Mouse (Mus musculus): ENCODE results near the gene Gpr157. TPM values are rescaled to one million over a fixed set of nuclear protein-coding genes. Genes with fewer than 3 reads are reported as not detected.

Gpr157 gene
- polyA plus RNA-seq, 1 experiment from 2014 or later = 0.29 TPM

DNA sequence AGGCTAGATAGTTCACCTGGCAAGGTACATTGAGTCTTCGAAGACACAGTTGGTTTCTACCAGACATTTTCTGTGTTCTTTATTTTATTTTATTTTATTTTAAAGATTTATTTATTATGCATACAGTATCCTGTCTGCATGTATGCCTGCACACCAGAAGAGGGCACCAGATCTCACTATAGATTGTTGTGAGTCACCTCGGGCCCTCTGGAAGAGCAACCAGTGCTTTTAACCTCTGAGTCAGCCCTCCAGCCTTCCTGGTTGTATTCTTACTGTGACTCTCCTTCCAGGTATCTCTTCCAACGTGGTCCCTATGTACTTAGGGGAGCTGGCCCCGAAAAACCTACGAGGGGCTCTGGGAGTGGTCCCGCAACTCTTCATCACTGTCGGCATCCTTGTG, 48.1 kb downstream of the Gpr157 start:
- 83% methylated on average over 7 of the region's 7 CpGs for WGBS
- H3K9me3 ChIP-seq (ENCODE audit: control insufficient read depth, low read length) = no peaks in the 10 kb centered on the region
- DNase-seq (ENCODE audit: low spot score) (no peak), ATAC-seq (ENCODE audit: insufficient number of reproducible peaks, low FRiP score, low TSS enrichment, low read depth) (no peak)
- 0 out of 2 replicates have a peak, but pooled peaks cover 4% of the 10 kb centered on the region for H3K4me1 ChIP-seq (ENCODE audit: control insufficient read depth, insufficient read depth, low read length)
- H3K4me2 ChIP-seq (ENCODE audit: low read depth, severe bottlenecking) = no peak overlapping the region
- no peaks in the 10 kb centered on the region for H3K36me3 ChIP-seq (ENCODE audit: control insufficient read depth, insufficient read depth, low read length)
- no peak overlapping the region for H3K27ac ChIP-seq (replicated peaks; ENCODE audit: low read depth, low read length)
- no peak overlapping the region for H3K4me3 ChIP-seq (ENCODE audit: low read depth, low read length)
- H3K9ac ChIP-seq (ENCODE audit: low read length) = no peak overlapping the region
- no peaks in the 10 kb centered on the region for H3K27me3 ChIP-seq (ENCODE audit: control insufficient read depth, insufficient read depth, low read length)

GRCm38 (mm10) chr4:150136693-150137092, 49.5 kb downstream of the Gpr157 start:
- 0 out of 2 replicates have a peak, but pooled peaks cover 4% of the 10 kb centered on the region for H3K4me1 ChIP-seq (ENCODE audit: control insufficient read depth, insufficient read depth, low read length)
- no peak for ATAC-seq (ENCODE audit: insufficient number of reproducible peaks, low FRiP score, low TSS enrichment, low read depth)

GRCm38 (mm10) chr4:150137368-150138083, 50.4 kb downstream of the Gpr157 start:
- DNase-seq (ENCODE audit: low spot score) (no peak), ATAC-seq (ENCODE audit: insufficient number of reproducible peaks, low FRiP score, low TSS enrichment, low read depth) (no peak)
- 0 out of 2 replicates have a peak, but pooled peaks cover 4% of the 10 kb centered on the region for H3K4me1 ChIP-seq (ENCODE audit: control insufficient read depth, insufficient read depth, low read length)
- H3K9ac ChIP-seq (ENCODE audit: low read length) = no peak overlapping the region
- no peak overlapping the region for H3K4me3 ChIP-seq (ENCODE audit: low read depth, low read length)
- WGBS = 85% methylated on average over 7 of the region's 7 CpGs
- no peaks in the 10 kb centered on the region for H3K9me3 ChIP-seq (ENCODE audit: control insufficient read depth, low read length)
- no peak overlapping the region for H3K4me2 ChIP-seq (ENCODE audit: low read depth, severe bottlenecking)
- H3K27me3 ChIP-seq (ENCODE audit: control insufficient read depth, insufficient read depth, low read length) = no peaks in the 10 kb centered on the region
- H3K36me3 ChIP-seq (ENCODE audit: control insufficient read depth, insufficient read depth, low read length) = no peaks in the 10 kb centered on the region
- H3K27ac ChIP-seq (replicated peaks; ENCODE audit: low read depth, low read length) = no peak overlapping the region

More at GRCm38 (mm10) chr4:150136693-150137092, 49.5 kb downstream of the Gpr157 start:
- no peak overlapping the region for H3K27ac ChIP-seq (replicated peaks; ENCODE audit: low read depth, low read length)
- peak; percentile 87 for DNase-seq (ENCODE audit: low spot score)
- H3K36me3 ChIP-seq (ENCODE audit: control insufficient read depth, insufficient read depth, low read length) = no peaks in the 10 kb centered on the region
- WGBS = 7% methylated on average over 10 of the region's 10 CpGs
- no peak overlapping the region for H3K9ac ChIP-seq (ENCODE audit: low read length)
- no peak overlapping the region for H3K4me2 ChIP-seq (ENCODE audit: low read depth, severe bottlenecking)
- no peak overlapping the region for H3K4me3 ChIP-seq (ENCODE audit: low read depth, low read length)
- H3K27me3 ChIP-seq (ENCODE audit: control insufficient read depth, insufficient read depth, low read length) = no peaks in the 10 kb centered on the region
- no peaks in the 10 kb centered on the region for H3K9me3 ChIP-seq (ENCODE audit: control insufficient read depth, low read length)

GRCm38 (mm10) chr4:150138084-150138543, 50.9 kb downstream of the Gpr157 start:
- Histone ChIP-seq H3K9me3 (ENCODE audit: control insufficient read depth, low read length) (no peaks in the 10 kb centered on the region), H3K36me3 (ENCODE audit: control insufficient read depth, insufficient read depth, low read length) (no peaks in the 10 kb centered on the region), H3K4me1 (ENCODE audit: control insufficient read depth, insufficient read depth, low read length) (0 out of 2 replicates have a peak, but pooled peaks cover 4% of the 10 kb centered on the region), H3K27me3 (ENCODE audit: control insufficient read depth, insufficient read depth, low read length) (no peaks in the 10 kb centered on the region), H3K4me3 (ENCODE audit: low read depth, low read length) (no peak overlapping the region), H3K27ac (replicated peaks; ENCODE audit: low read depth, low read length) (no peak overlapping the region), H3K9ac (ENCODE audit: low read length) (no peak overlapping the region), H3K4me2 (ENCODE audit: low read depth, severe bottlenecking) (peak overlapping the region; percentile 27; the same call in 1 of the 2 replicates)
- ATAC-seq (ENCODE audit: insufficient number of reproducible peaks, low FRiP score, low TSS enrichment, low read depth) (peak; percentile 65; the same call in 1 of the 2 replicates), DNase-seq (ENCODE audit: low spot score) (peak; percentile 79)
- WGBS = 23% methylated on average over 9 of the region's 9 CpGs

- Histone ChIP-seq H3K9me3 (ENCODE audit: control insufficient read depth, low read length) (no peaks in the 10 kb centered on the region; the same call in 1 of the 2 replicates), H3K4me2 (ENCODE audit: low read depth, severe bottlenecking) (no peak overlapping the region), H3K4me1 (ENCODE audit: control insufficient read depth, insufficient read depth, low read length) (0 out of 2 replicates have a peak, but pooled peaks cover 4% of the 10 kb centered on the region), H3K9ac (ENCODE audit: low read length) (no peak overlapping the region), H3K4me3 (ENCODE audit: low read depth, low read length) (no peak overlapping the region), H3K36me3 (ENCODE audit: control insufficient read depth, insufficient read depth, low read length) (no peaks in the 10 kb centered on the region), H3K27ac (replicated peaks; ENCODE audit: low read depth, low read length) (no peak overlapping the region), H3K27me3 (ENCODE audit: control insufficient read depth, insufficient read depth, low read length) (no peaks in the 10 kb centered on the region)
- no peak for DNase-seq (ENCODE audit: low spot score)
- 75% methylated on average over 13 of the region's 13 CpGs for WGBS
- ATAC-seq (ENCODE audit: insufficient number of reproducible peaks, low FRiP score, low TSS enrichment, low read depth) = no peak
Observed at GRCm38 (mm10) chr4:150139090-150139489, 51.9 kb downstream of the Gpr157 start.

GRCm38 (mm10) chr4:150140346-150140745, 53.2 kb downstream of the Gpr157 start:
- 88% methylated on average over 7 of the region's 7 CpGs for WGBS
- H3K4me1 ChIP-seq (ENCODE audit: control insufficient read depth, insufficient read depth, low read length) = 0 out of 2 replicates have a peak, but pooled peaks cover 4% of the 10 kb centered on the region
- H3K9me3 ChIP-seq (ENCODE audit: control insufficient read depth, low read length) = no peaks in the 10 kb centered on the region; the same call in 1 of the 2 replicates
- no peak for DNase-seq (ENCODE audit: low spot score)
- no peak for ATAC-seq (ENCODE audit: insufficient number of reproducible peaks, low FRiP score, low TSS enrichment, low read depth)
- H3K9ac ChIP-seq (ENCODE audit: low read length) = no peak overlapping the region
- no peak overlapping the region for H3K27ac ChIP-seq (replicated peaks; ENCODE audit: low read depth, low read length)
- no peak overlapping the region for H3K4me3 ChIP-seq (ENCODE audit: low read depth, low read length)
- H3K4me2 ChIP-seq (ENCODE audit: low read depth, severe bottlenecking) = no peak overlapping the region
- no peaks in the 10 kb centered on the region for H3K36me3 ChIP-seq (ENCODE audit: control insufficient read depth, insufficient read depth, low read length)
- no peaks in the 10 kb centered on the region for H3K27me3 ChIP-seq (ENCODE audit: control insufficient read depth, insufficient read depth, low read length)

- H3K9ac ChIP-seq (ENCODE audit: low read length) = no peak overlapping the region
- no peaks in the 10 kb centered on the region for H3K4me1 ChIP-seq (ENCODE audit: control insufficient read depth, insufficient read depth, low read length)
- no peaks in the 10 kb centered on the region for H3K27me3 ChIP-seq (ENCODE audit: control insufficient read depth, insufficient read depth, low read length)
- no peak overlapping the region for H3K4me2 ChIP-seq (ENCODE audit: low read depth, severe bottlenecking)
- 19% methylated on average over 12 of the region's 12 CpGs for WGBS
- DNase-seq (ENCODE audit: low spot score) (peak; percentile 41), ATAC-seq (ENCODE audit: insufficient number of reproducible peaks, low FRiP score, low TSS enrichment, low read depth) (no peak)
- H3K36me3 ChIP-seq (ENCODE audit: control insufficient read depth, insufficient read depth, low read length) = no peaks in the 10 kb centered on the region
- H3K27ac ChIP-seq (replicated peaks; ENCODE audit: low read depth, low read length) = no peak overlapping the region; the same call in 1 of the 2 replicates
- H3K9me3 ChIP-seq (ENCODE audit: control insufficient read depth, low read length) = peaks cover 3% of the 10 kb centered on the region; the same call in 1 of the 2 replicates
- H3K4me3 ChIP-seq (ENCODE audit: low read depth, low read length) = no peak overlapping the region
Observed at GRCm38 (mm10) chr4:150144242-150144641, 57.1 kb downstream of the Gpr157 start.

DNA sequence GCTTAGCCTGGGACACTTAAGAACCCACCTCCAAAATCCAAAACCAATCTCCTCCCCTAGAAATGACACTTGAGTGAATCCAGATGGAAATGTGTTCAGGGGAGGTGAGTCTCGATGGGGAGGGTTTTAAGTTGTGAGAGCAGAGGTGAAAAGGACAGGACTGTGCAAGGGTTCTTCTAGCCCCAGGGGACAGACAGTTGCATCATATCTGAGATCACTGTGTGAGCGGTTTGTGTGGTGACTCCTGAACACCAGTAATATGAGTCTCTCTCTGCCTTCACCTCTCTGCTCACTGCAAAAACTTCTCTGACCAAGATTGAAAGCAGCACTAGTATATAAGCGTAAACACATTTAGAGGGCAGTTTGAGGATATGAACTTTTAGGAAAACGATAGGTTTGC, 59.1 kb downstream of the Gpr157 start:
- WGBS = 79% methylated on average over 4 of the region's 4 CpGs

More for the DNA sequence above, 59.1 kb downstream of the Gpr157 start:
- DNase-seq (ENCODE audit: low spot score) (no peak), ATAC-seq (ENCODE audit: insufficient number of reproducible peaks, low FRiP score, low TSS enrichment, low read depth) (no peak)
- Histone ChIP-seq H3K27me3 (ENCODE audit: control insufficient read depth, insufficient read depth, low read length) (no peaks in the 10 kb centered on the region), H3K36me3 (ENCODE audit: control insufficient read depth, insufficient read depth, low read length) (no peaks in the 10 kb centered on the region), H3K9me3 (ENCODE audit: control insufficient read depth, low read length) (peaks cover 3% of the 10 kb centered on the region; the same call in 1 of the 2 replicates), H3K4me3 (ENCODE audit: low read depth, low read length) (no peak overlapping the region), H3K4me1 (ENCODE audit: control insufficient read depth, insufficient read depth, low read length) (no peaks in the 10 kb centered on the region), H3K4me2 (ENCODE audit: low read depth, severe bottlenecking) (no peak overlapping the region), H3K27ac (replicated peaks; ENCODE audit: low read depth, low read length) (no peak overlapping the region), H3K9ac (ENCODE audit: low read length) (no peak overlapping the region)

Data from limb, embryonic 11.5 days (tissue).